8 mouse cellular contexts compared by ENCODE assay signal in the genomic region with DNA sequence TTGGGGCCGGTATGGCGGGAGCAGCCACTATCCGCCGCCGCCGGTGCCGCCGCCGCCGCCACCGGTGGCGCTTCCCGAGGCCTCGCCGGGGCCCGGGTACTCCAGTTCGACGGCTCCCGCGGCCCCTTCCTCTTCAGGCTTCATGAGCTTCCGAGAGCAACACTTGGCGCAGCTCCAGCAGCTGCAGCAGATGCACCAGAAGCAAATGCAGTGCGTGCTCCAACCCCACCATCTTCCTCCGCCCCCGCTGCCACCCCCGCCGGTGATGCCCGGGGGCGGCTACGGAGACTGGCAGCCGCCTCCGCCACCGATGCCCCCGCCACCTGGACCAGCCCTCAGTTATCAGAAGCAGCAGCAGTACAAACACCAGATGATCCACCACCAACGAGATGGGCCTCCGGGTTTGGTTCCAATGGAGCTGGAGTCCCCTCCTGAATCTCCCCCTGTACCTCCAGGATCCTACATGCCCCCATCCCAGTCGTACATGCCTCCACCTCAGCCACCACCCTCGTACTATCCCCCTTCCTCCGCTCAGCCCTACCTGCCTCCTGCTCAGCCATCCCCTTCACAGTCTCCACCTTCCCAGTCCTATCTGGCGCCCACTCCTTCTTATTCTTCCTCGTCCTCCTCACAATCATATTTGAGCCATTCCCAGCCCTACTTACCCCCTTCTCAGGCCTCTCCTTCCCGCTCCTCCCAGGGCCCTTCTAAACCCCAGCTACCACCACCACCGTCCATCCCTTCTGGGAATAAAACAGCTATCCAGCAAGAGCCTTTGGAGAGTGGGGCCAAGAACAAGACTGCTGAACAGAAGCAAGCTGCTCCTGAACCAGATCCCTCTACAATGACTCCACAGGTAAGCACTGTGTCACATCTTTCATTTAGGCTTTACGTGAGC. TPM values are rescaled to one million over a fixed set of nuclear protein-coding genes. Genes with fewer than 3 reads are reported as not detected.
DNase-seq lines count a peak whose midpoint lies in the region; ATAC-seq lines count a peak whose summit lies in the region.

No protein-coding gene starts in this region.

- peak; percentile 46 to 57 for DNase-seq in adrenal gland, adult 18-20 months (ENCODE audit: low spot score in 2 of 2)
- DNase-seq in adrenal gland, adult 2 months: no peak
- DNase-seq in embryo, embryonic 11 days: peak; percentile 17
- peak; percentile 67 to 75 for DNase-seq in layer of hippocampus, postnatal 14 days (ENCODE audit: low spot score in 2 of 2)
- DNase-seq in lung, postnatal 10 days: peak; percentile 57
- DNase-seq in right cerebral cortex, adult 2 months (ENCODE audit: low spot score in 2 of 2): peak; percentile 54 to 59

- ATAC-seq in activated CD4-positive, CD25-positive, alpha-beta regulatory T cell, adult 4 months: peak; percentile 30
- peak; percentile 46 for ATAC-seq in granulocyte monocyte progenitor cell, adult 5-6 weeks (replicated peaks; ENCODE audit: poor library complexity, severe bottlenecking)

RNA-seq across cellular contexts. Expression of a gene that starts 0.6 kb away (rescaled TPM):
- 10 to 100 TPM; 39.4 to 46.1 TPM for total RNA-seq in adrenal gland, adult 18-20 months (2021)
- 10 to 100 TPM; 37.6 to 49.2 TPM for total RNA-seq in adrenal gland, adult 2 months (2021)
- 12.7 and 23.7 TPM in 2 replicates for polyA plus RNA-seq in adrenal gland, adult 2 months (2012; rRNA removed)
- 10 to 100 TPM; 33.4 to 36.1 TPM for polyA plus RNA-seq in activated CD4-positive, CD25-positive, alpha-beta regulatory T cell, adult 4 months (2017; shearing (Covaris generic))
- 88.8 and 96.9 TPM in 2 replicates for total RNA-seq in granulocyte monocyte progenitor cell, adult 5-6 weeks (2014; fragmentation: Nextera tagmentation)
- 50.0 and 50.5 TPM in 2 replicates for total RNA-seq in granulocyte monocyte progenitor cell, adult 5-6 weeks (2017)
- total RNA-seq in layer of hippocampus, postnatal 14 days (2021): 100 to 1,000 TPM; 114 to 128 TPM

RNA-seq across cellular contexts. Expression of a gene that starts 26.1 kb away (rescaled TPM):
- 10 to 100 TPM; 32.0 to 33.0 TPM for total RNA-seq in adrenal gland, adult 18-20 months (2021)
- total RNA-seq in adrenal gland, adult 2 months (2021): 10 to 100 TPM; 29.6 to 33.5 TPM
- 19.1 and 20.2 TPM in 2 replicates for polyA plus RNA-seq in adrenal gland, adult 2 months (2012; rRNA removed)
- 10 to 100 TPM; 24.9 to 31.0 TPM for polyA plus RNA-seq in activated CD4-positive, CD25-positive, alpha-beta regulatory T cell, adult 4 months (2017; shearing (Covaris generic))
- total RNA-seq in granulocyte monocyte progenitor cell, adult 5-6 weeks (2014; fragmentation: Nextera tagmentation): 31.0 and 38.8 TPM in 2 replicates
- total RNA-seq in granulocyte monocyte progenitor cell, adult 5-6 weeks (2017): 37.8 and 45.9 TPM in 2 replicates
- 100 to 1,000 TPM in 1 of 2 experiments, 10 to 100 TPM in 1; 99.4 to 107 TPM for total RNA-seq in layer of hippocampus, postnatal 14 days (2021)

RNA-seq across cellular contexts. Expression of a gene that starts 26.1 kb away (rescaled TPM):
- total RNA-seq in adrenal gland, adult 18-20 months (2021): 10 to 100 TPM; 83.5 to 86.1 TPM
- total RNA-seq in adrenal gland, adult 2 months (2021): 100 to 1,000 TPM in 1 of 2 experiments, 10 to 100 TPM in 1; 89.4 to 117 TPM
- 10.6 and 10.9 TPM in 2 replicates for polyA plus RNA-seq in adrenal gland, adult 2 months (2012; rRNA removed)
- 100 to 1,000 TPM; 196 to 212 TPM for polyA plus RNA-seq in activated CD4-positive, CD25-positive, alpha-beta regulatory T cell, adult 4 months (2017; shearing (Covaris generic))
- total RNA-seq in granulocyte monocyte progenitor cell, adult 5-6 weeks (2014; fragmentation: Nextera tagmentation): 131 and 137 TPM in 2 replicates
- 120 and 140 TPM in 2 replicates for total RNA-seq in granulocyte monocyte progenitor cell, adult 5-6 weeks (2017)
- total RNA-seq in layer of hippocampus, postnatal 14 days (2021): 10 to 100 TPM; 35.4 to 36.6 TPM
